Mouse (Mus musculus) small intestine, adult 2 months (tissue): ENCODE results near the gene Szt2.

ENCODE experiments used
- CTCF ChIP-seq: fragments of 200-500 bp; IDR thresholded peaks from 2 replicates; pipeline ENCODE4 v1.5.1; 2012; ENCODE audit warnings: low read depth, mild to moderate bottlenecking, control low read depth, inconsistent platforms, low read length, moderate library complexity, mixed read lengths; ENCODE audit not compliant: insufficient replicate concordance, insufficient read length; ENCODE audit errors: extremely low read depth
- POLR2A ChIP-seq: fragments of 200-500 bp; IDR thresholded peaks from 2 replicates; pipeline ENCODE4 v1.6.1; 2012; ENCODE audit warnings: low read depth, mild to moderate bottlenecking, control low read depth, inconsistent platforms, low read length, moderate library complexity

DNA sequence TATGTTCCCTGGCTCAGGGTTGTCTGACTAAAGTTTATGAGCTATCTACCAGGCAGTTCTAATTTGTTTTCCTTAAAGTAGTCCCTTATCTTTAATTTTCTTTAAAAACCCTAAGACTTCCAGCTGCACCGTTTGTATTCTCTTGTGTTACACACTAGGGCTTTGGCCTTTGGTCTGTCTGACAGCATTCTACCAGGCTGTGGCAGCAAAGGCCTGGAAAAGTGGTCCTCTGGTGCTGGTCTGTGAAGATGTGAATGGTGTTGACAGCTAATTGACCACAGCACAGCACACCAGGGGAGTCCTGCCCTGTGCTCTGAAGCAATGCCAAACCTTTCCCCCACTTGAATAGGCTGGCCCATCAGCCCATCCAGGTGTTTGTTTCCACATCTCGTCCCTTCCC is 6.7 kb upstream of the Szt2 start:
- no peak for TF ChIP-seq POLR2A
- TF ChIP-seq CTCF = no peak
